Mouse (Mus musculus) E14TG2a.4 (cell line): ENCODE measurements around the gene Nlrp6.

Experiments used
- CTCF ChIP-seq: conservative IDR thresholded peaks from 2 replicates; pipeline ENCODE4 v1.5.1; 2014; ENCODE audit warnings: low read length
- NANOG ChIP-seq: IDR thresholded peaks from 2 replicates; pipeline ENCODE4 v1.6.1; 2014; ENCODE audit warnings: borderline replicate concordance, low read length, mixed read lengths
- POU5F1 ChIP-seq: IDR thresholded peaks from 2 replicates; pipeline ENCODE4 v1.6.1; 2014; ENCODE audit warnings: low read length, borderline replicate concordance

DNA sequence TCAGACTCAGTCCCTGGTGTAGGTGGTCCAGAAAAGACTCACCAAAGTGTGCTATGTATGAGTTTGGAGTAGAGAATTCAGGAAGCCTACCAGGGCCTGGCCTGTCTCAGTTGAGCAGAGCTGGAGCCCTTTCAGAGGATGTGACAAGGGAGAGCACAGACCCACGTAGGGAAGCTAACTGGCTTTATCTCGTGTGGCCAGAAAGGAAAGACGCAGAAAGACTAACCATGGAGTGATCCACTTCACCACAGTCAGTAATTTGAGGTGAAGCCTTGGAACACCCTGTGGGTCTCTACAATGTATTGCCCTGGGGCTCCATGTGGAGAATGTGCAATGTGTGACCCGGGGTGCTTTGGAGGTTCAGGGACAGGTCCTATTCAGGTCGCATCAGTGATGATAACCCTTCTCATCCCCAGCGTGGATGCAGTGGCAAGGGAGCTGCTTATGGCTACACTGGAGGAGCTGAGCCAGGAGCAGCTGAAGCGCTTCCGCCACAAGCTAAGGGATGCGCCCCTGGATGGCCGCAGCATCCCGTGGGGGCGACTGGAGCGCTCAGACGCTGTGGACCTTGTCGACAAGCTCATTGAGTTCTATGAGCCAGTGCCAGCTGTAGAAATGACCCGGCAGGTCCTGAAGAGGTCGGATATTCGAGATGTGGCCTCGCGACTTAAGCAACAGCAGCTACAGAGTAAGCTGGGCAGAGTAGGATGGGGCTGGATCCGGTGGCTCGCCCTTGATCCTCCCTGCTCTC, 698 bp downstream of the Nlrp6 start:
- TF ChIP-seq CTCF (no peak), POU5F1 (no peak), NANOG (no peak)
